Mouse (Mus musculus): ENCODE measurements at regions not wholly inside any gene's neighbourhood (a gene's known extent, or its start where the extent isn't known, plus 50 kb on each side); places are given as distances from the start of the nearest gene placed in this dataset.

GRCm38 (mm10) chr12:12764586-12764985 lies 177.1 kb downstream of the Mycn start:
- no peak for DNase-seq

- DNase-seq = no peak
These were observed 185.3 kb downstream of the Mycn start for GRCm38 (mm10) chr12:12756301-12756948.

GRCm38 (mm10) chr12:12753849-12754248 lies 187.9 kb downstream of the Mycn start:
- no peak for DNase-seq

- no peak for DNase-seq
These were observed 189.9 kb downstream of the Mycn start for GRCm38 (mm10) chr12:12751670-12752426.

GRCm38 (mm10) chr12:12749690-12750089 lies 192.0 kb downstream of the Mycn start:
- no peak for DNase-seq

- no peak for DNase-seq
These were observed 194.8 kb downstream of the Mycn start for GRCm38 (mm10) chr12:12746852-12747454.

GRCm38 (mm10) chr12:12744492-12744891 lies 197.2 kb downstream of the Mycn start:
- no peak for DNase-seq

- DNase-seq = no peak
These were observed 202.9 kb downstream of the Mycn start for GRCm38 (mm10) chr12:12738631-12739331.

GRCm38 (mm10) chr12:12725797-12726196 lies 215.9 kb downstream of the Mycn start:
- no peak for DNase-seq

GRCm38 (mm10) chr12:12725075-12725474 lies 216.6 kb downstream of the Mycn start:
- DNase-seq = no peak

GRCm38 (mm10) chr12:12723724-12724487 lies 217.8 kb downstream of the Mycn start:
- no peak for DNase-seq

- no peak for DNase-seq
These were observed 218.6 kb downstream of the Mycn start for GRCm38 (mm10) chr12:12722982-12723661.

- no peak for DNase-seq
These were observed 225.0 kb downstream of the Mycn start for GRCm38 (mm10) chr12:12716691-12717090.

GRCm38 (mm10) chr12:12715956-12716669 lies 225.6 kb downstream of the Mycn start:
- DNase-seq = no peak

GRCm38 (mm10) chr12:12715528-12715927 lies 226.2 kb downstream of the Mycn start:
- no peak for DNase-seq

- DNase-seq = no peak
These were observed 231.5 kb downstream of the Mycn start for GRCm38 (mm10) chr12:12710184-12710609.

- no peak for DNase-seq
These were observed 232.7 kb downstream of the Mycn start for GRCm38 (mm10) chr12:12708954-12709523.

- DNase-seq = no peak
These were observed 235.3 kb downstream of the Mycn start for GRCm38 (mm10) chr12:12706326-12706920.

GRCm38 (mm10) chr12:12701735-12702134 lies 240.0 kb downstream of the Mycn start:
- DNase-seq = no peak

GRCm38 (mm10) chr12:12701060-12701667 lies 240.6 kb downstream of the Mycn start:
- no peak for DNase-seq
